Mouse (Mus musculus): ENCODE measurements at regions not wholly inside any gene's neighbourhood (a gene's known extent, or its start where the extent isn't known, plus 50 kb on each side); places are given as distances from the start of the nearest gene placed in this dataset.
A peak's percentile ranks its signal among the peaks of the same experiment; 100 is the strongest.

GRCm38 (mm10) chr17:48784417-48784816 is 147.8 kb upstream of the Lrfn2 start:
- H3K27ac ChIP-seq (ENCODE audit: control insufficient read depth, insufficient read depth, low read depth, low read length): no peak overlapping the region
- no peaks in the 10 kb centered on the region for H3K36me3 ChIP-seq (ENCODE audit: control insufficient read depth, insufficient read depth, low read length)
- no peak overlapping the region for H3K4me3 ChIP-seq (ENCODE audit: control insufficient read depth, low read depth, low read length)
- TF ChIP-seq CTCF (IDR thresholded peaks at IDR 0.05; ENCODE audit: control insufficient read depth, insufficient read depth, insufficient replicate concordance, low read depth, low read length) (no peak), POLR2A (IDR thresholded peaks at IDR 0.05; ENCODE audit: control insufficient read depth, low read depth, low read length) (no peak)
- H3K4me1 ChIP-seq (ENCODE audit: control insufficient read depth, insufficient read depth, low read length): peaks cover 8% of the 10 kb centered on the region
- no peaks in the 10 kb centered on the region for H3K27me3 ChIP-seq (ENCODE audit: control insufficient read depth, insufficient read depth, low read length)

GRCm38 (mm10) chr17:48786501-48786900 is 145.7 kb upstream of the Lrfn2 start:
- TF ChIP-seq CTCF (IDR thresholded peaks at IDR 0.05; ENCODE audit: control insufficient read depth, insufficient read depth, insufficient replicate concordance, low read depth, low read length) (no peak), POLR2A (IDR thresholded peaks at IDR 0.05; ENCODE audit: control insufficient read depth, low read depth, low read length) (no peak)
- Histone ChIP-seq H3K36me3 (ENCODE audit: control insufficient read depth, insufficient read depth, low read length) (no peaks in the 10 kb centered on the region), H3K4me3 (ENCODE audit: control insufficient read depth, low read depth, low read length) (peak overlapping the region; percentile 4; the same call in 1 of the 2 replicates), H3K27ac (ENCODE audit: control insufficient read depth, insufficient read depth, low read depth, low read length) (no peak overlapping the region), H3K4me1 (ENCODE audit: control insufficient read depth, insufficient read depth, low read length) (peaks cover 8% of the 10 kb centered on the region), H3K27me3 (ENCODE audit: control insufficient read depth, insufficient read depth, low read length) (no peaks in the 10 kb centered on the region)

GRCm38 (mm10) chr17:48789846-48790245 is 142.3 kb upstream of the Lrfn2 start:
- H3K4me1 ChIP-seq (ENCODE audit: control insufficient read depth, insufficient read depth, low read length): peaks cover 8% of the 10 kb centered on the region
- TF ChIP-seq CTCF (IDR thresholded peaks at IDR 0.05; ENCODE audit: control insufficient read depth, insufficient read depth, insufficient replicate concordance, low read depth, low read length): no peak
- TF ChIP-seq POLR2A (IDR thresholded peaks at IDR 0.05; ENCODE audit: control insufficient read depth, low read depth, low read length): no peak
- H3K27me3 ChIP-seq (ENCODE audit: control insufficient read depth, insufficient read depth, low read length): no peaks in the 10 kb centered on the region
- no peak overlapping the region for H3K27ac ChIP-seq (ENCODE audit: control insufficient read depth, insufficient read depth, low read depth, low read length)
- H3K4me3 ChIP-seq (ENCODE audit: control insufficient read depth, low read depth, low read length): no peak overlapping the region
- H3K36me3 ChIP-seq (ENCODE audit: control insufficient read depth, insufficient read depth, low read length): no peaks in the 10 kb centered on the region

GRCm38 (mm10) chr17:48790526-48790925 is 141.7 kb upstream of the Lrfn2 start:
- H3K27ac ChIP-seq (ENCODE audit: control insufficient read depth, insufficient read depth, low read depth, low read length): no peak overlapping the region
- no peaks in the 10 kb centered on the region for H3K27me3 ChIP-seq (ENCODE audit: control insufficient read depth, insufficient read depth, low read length)
- no peak overlapping the region for H3K4me3 ChIP-seq (ENCODE audit: control insufficient read depth, low read depth, low read length)
- H3K4me1 ChIP-seq (ENCODE audit: control insufficient read depth, insufficient read depth, low read length): peaks cover 9% of the 10 kb centered on the region
- TF ChIP-seq POLR2A (IDR thresholded peaks at IDR 0.05; ENCODE audit: control insufficient read depth, low read depth, low read length) (no peak), CTCF (IDR thresholded peaks at IDR 0.05; ENCODE audit: control insufficient read depth, insufficient read depth, insufficient replicate concordance, low read depth, low read length) (no peak)
- H3K36me3 ChIP-seq (ENCODE audit: control insufficient read depth, insufficient read depth, low read length): no peaks in the 10 kb centered on the region

- TF ChIP-seq POLR2A (IDR thresholded peaks at IDR 0.05; ENCODE audit: control insufficient read depth, low read depth, low read length) (no peak), CTCF (IDR thresholded peaks at IDR 0.05; ENCODE audit: control insufficient read depth, insufficient read depth, insufficient replicate concordance, low read depth, low read length) (no peak)
- Histone ChIP-seq H3K4me3 (ENCODE audit: control insufficient read depth, low read depth, low read length) (no peak overlapping the region), H3K27ac (ENCODE audit: control insufficient read depth, insufficient read depth, low read depth, low read length) (no peak overlapping the region), H3K4me1 (ENCODE audit: control insufficient read depth, insufficient read depth, low read length) (peaks cover 3% of the 10 kb centered on the region; the same call in 1 of the 2 replicates), H3K36me3 (ENCODE audit: control insufficient read depth, insufficient read depth, low read length) (no peaks in the 10 kb centered on the region), H3K27me3 (ENCODE audit: control insufficient read depth, insufficient read depth, low read length) (no peaks in the 10 kb centered on the region)
Observed at GRCm38 (mm10) chr17:48792954-48793353, 139.2 kb upstream of the Lrfn2 start.

GRCm38 (mm10) chr17:48795773-48796172 is 136.4 kb upstream of the Lrfn2 start:
- H3K36me3 ChIP-seq (ENCODE audit: control insufficient read depth, insufficient read depth, low read length): no peaks in the 10 kb centered on the region
- H3K4me3 ChIP-seq (ENCODE audit: control insufficient read depth, low read depth, low read length): no peak overlapping the region
- TF ChIP-seq CTCF (IDR thresholded peaks at IDR 0.05; ENCODE audit: control insufficient read depth, insufficient read depth, insufficient replicate concordance, low read depth, low read length) (no peak), POLR2A (IDR thresholded peaks at IDR 0.05; ENCODE audit: control insufficient read depth, low read depth, low read length) (no peak)
- H3K27ac ChIP-seq (ENCODE audit: control insufficient read depth, insufficient read depth, low read depth, low read length): no peak overlapping the region
- no peaks in the 10 kb centered on the region for H3K27me3 ChIP-seq (ENCODE audit: control insufficient read depth, insufficient read depth, low read length)
- H3K4me1 ChIP-seq (ENCODE audit: control insufficient read depth, insufficient read depth, low read length): peaks cover 3% of the 10 kb centered on the region; the same call in 1 of the 2 replicates

- no peaks in the 10 kb centered on the region for H3K27me3 ChIP-seq (ENCODE audit: control insufficient read depth, insufficient read depth, low read length)
- no peaks in the 10 kb centered on the region for H3K36me3 ChIP-seq (ENCODE audit: control insufficient read depth, insufficient read depth, low read length)
- TF ChIP-seq CTCF (IDR thresholded peaks at IDR 0.05; ENCODE audit: control insufficient read depth, insufficient read depth, insufficient replicate concordance, low read depth, low read length): no peak
- no peak for TF ChIP-seq POLR2A (IDR thresholded peaks at IDR 0.05; ENCODE audit: control insufficient read depth, low read depth, low read length)
- H3K27ac ChIP-seq (ENCODE audit: control insufficient read depth, insufficient read depth, low read depth, low read length): no peak overlapping the region
- no peak overlapping the region for H3K4me3 ChIP-seq (ENCODE audit: control insufficient read depth, low read depth, low read length)
- peaks cover 3% of the 10 kb centered on the region; the same call in 1 of the 2 replicates for H3K4me1 ChIP-seq (ENCODE audit: control insufficient read depth, insufficient read depth, low read length)
Observed at GRCm38 (mm10) chr17:48798196-48798595, 134.0 kb upstream of the Lrfn2 start.

- no peak for TF ChIP-seq CTCF (IDR thresholded peaks at IDR 0.05; ENCODE audit: control insufficient read depth, insufficient read depth, insufficient replicate concordance, low read depth, low read length)
- TF ChIP-seq POLR2A (IDR thresholded peaks at IDR 0.05; ENCODE audit: control insufficient read depth, low read depth, low read length): no peak
- Histone ChIP-seq H3K27me3 (ENCODE audit: control insufficient read depth, insufficient read depth, low read length) (no peaks in the 10 kb centered on the region), H3K27ac (ENCODE audit: control insufficient read depth, insufficient read depth, low read depth, low read length) (no peak overlapping the region), H3K4me3 (ENCODE audit: control insufficient read depth, low read depth, low read length) (no peak overlapping the region), H3K36me3 (ENCODE audit: control insufficient read depth, insufficient read depth, low read length) (no peaks in the 10 kb centered on the region), H3K4me1 (ENCODE audit: control insufficient read depth, insufficient read depth, low read length) (no peaks in the 10 kb centered on the region)
Observed at GRCm38 (mm10) chr17:48802673-48803072, 129.5 kb upstream of the Lrfn2 start.

All from testis, adult 2 months (tissue).